Mouse (Mus musculus) adrenal gland (tissue): ENCODE measurements around the gene 0610009B22Rik.
"Not testable (repeated sequence)": the region's sequence is repeated elsewhere in the genome, so short reads cannot be mapped to it uniquely, and the experiment has no call there.

Source experiments
- intact Hi-C: fragments of 180-260 bp; cut with DNase I; formaldehyde crosslinking; loops from one replicate; pipeline ENCODE4 v1.15.1; 2025
- long read RNA-seq, 2 experiments: library from polyadenylated mRNA; unstranded; transcript quantifications; one replicate each; pipeline ENCODE4 v2.0.0; 2020; ENCODE audit warnings: borderline replicate concordance in 1 of 2; ENCODE audit not compliant: insufficient replicate concordance in 1 of 2

Gene 0610009B22Rik
- long read RNA-seq, experiment 1, transcript 0610009B22Rik-201 (2 exons, 813 nt), result major isoform, 87 of 94 reads
- long read RNA-seq, experiment 1, partial matches to known transcripts, result 0 of 94 reads
- long read RNA-seq, experiment 1, other reads (novel, unspliced or antisense), result 7 of 94 reads
- long read RNA-seq, experiment 2, transcript 0610009B22Rik-201 (2 exons, 813 nt), result major isoform, 76 of 82 reads
- long read RNA-seq, experiment 2, partial matches to known transcripts, result 2 of 82 reads
- long read RNA-seq, experiment 2, other reads (novel, unspliced or antisense), result 4 of 82 reads

- intact Hi-C loops, result no loop called here
Measured at GRCm38 (mm10) chr11:51688330-51689328, at the start of gene 0610009B22Rik. TSS of gene 0610009B22Rik (minus strand) at chr11:51688874.

DNA sequence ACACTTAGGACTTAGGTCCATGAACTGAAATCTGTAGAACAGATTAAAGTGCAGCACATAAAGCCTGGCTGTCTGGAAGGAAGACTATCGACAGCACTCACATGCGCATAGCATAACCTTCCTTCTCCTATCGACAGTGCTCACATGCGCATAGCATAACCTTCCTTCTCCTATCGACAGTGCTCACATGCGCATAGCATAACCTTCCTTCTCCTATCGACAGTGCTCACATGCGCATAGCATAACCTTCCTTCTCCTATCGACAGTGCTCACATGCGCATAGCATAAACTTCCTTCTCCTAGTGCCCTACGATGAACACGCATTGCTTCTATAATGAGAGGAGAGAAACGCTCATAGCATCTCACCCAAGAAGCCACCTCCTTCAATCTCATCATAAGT, 45.5 kb upstream of the 0610009B22Rik start:
- intact Hi-C loops, result not testable (repeated sequence)

DNA sequence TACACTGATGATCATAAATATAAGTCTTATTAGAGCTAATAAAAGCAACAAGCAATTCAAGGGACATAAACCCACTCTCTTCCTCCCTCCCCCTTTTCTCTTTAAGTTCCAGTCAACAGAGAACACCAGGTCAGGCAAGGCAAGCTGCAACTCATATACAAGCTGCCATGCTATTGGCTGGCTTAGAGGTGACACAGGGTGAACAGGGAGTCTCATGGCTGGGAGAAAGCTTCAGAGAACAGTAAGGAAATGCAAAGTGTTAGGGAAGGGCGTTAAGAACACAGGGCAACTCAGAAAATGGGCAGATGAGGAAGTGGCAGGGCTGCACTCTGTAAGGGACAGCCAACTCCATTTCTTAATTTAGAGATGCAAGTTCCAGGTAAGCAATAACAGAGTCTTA, 44.2 kb upstream of the 0610009B22Rik start:
- intact Hi-C loops, result no loop called here

DNA sequence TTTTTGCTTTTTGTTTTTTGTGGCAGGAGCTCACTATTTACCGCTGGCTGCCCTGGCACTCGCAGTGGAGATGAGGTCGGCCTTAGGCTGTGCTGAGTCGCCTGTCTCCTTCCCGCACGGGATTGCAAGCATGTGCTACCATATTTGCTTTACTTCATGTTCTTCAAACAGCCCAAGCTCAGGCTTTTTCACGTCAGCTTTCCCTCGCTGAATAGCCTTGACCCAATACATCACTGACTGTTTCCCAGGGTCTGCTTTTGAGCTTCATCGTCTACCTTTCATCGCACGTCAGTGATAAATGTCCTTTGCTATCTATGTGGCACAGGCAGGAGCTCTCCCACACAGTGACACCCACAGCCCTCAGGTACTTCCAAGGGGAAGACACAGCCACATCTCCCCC, 32.4 kb upstream of the 0610009B22Rik start:
- intact Hi-C loops, result loop anchor here (10.0 kb wide), 1 partner anchor 64 kb away; no protein-coding TSS in a partner anchor

GRCm38 (mm10) chr11:51707080-51707479, 18.4 kb upstream of the 0610009B22Rik start:
- intact Hi-C loops, result loop anchor here (5.0 kb wide), 1 partner anchor 35 kb away; no protein-coding TSS in a partner anchor

GRCm38 (mm10) chr11:51706451-51706850, 17.8 kb upstream of the 0610009B22Rik start:
- intact Hi-C loops, result loop anchor here (5.0 kb wide), 1 partner anchor 36 kb away; no protein-coding TSS in a partner anchor

GRCm38 (mm10) chr11:51703379-51703998, 14.8 kb upstream of the 0610009B22Rik start:
- intact Hi-C loops, result no loop called here

DNA sequence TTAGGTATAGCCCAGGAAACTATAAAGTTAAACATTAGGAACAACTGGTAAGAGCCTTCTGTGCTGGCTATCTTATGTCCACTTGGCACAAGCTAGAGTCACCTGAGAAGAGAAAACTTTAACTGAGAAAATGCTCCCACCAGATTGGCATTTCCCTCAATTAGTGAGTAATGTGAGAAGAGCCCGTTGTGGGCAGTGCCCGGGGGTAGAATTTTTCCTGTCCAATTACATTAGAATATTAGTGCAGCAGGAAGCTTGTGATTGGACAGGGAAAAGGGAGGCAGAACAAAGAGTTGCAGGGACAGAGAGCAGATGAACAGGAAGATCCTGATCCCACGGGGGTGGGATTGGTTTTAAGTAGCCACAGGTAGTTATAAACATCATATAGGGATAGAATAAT, 14.2 kb upstream of the 0610009B22Rik start:
- intact Hi-C loops, result no loop called here

DNA sequence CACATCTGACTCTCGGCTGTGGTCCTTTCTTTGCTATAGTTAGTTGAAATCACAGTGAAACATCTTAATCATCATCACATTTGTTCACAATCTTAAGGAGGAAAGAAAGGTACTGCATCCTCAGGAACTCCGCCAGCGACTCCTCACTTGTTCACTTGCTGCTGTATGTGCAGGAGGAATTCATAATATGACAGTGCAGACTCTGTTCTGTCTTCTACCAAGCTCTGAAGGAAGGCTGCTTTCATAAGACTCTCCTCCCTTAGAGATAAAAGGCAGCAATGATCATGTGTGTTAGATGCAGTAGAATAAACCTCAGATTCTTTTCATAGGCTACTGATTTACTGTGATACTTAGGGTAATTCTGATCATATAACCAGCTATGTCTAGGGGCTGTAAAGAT, 6.3 kb upstream of the 0610009B22Rik start:
- intact Hi-C loops, result no loop called here

DNA sequence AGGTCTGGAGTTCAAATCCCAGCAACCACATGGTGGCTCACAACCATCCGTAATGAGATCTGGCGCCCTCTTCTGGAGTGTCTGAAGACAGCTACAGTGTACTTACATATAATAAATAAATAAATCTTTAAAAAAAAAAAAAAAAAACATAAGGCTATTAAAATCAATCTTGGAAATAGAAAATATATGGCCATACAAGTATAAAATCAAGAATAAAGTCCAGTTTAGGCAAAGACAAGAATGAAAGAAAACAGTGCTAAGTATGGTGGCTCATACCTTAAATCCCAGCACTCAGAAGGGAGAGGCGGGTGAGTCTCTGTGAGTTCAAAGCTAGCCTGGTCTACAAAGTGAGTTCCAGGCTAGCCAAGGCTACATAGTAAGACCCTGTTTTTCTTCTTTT, 1.9 kb upstream of the 0610009B22Rik start:
- intact Hi-C loops, result not testable (repeated sequence)

DNA sequence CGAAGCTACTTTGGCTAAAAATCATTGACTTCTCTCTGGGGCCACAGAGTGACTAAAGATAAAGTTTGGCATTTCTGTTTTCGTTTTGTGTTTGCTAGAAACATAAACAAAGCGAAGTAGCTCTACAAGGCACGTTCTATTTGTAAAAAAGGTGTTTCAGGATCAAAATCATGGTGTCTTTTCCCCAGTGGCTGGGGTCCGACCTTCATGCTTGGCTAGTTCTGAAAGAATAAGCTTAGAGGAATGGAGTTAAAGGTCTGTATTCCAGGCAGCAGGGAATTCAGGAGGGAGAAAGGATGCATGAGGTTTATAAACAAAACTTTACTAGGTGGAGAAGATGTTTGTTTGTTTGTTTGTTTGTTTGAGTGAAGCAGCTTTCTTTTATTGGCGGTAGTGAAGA, 669 bp upstream of the 0610009B22Rik start:
- intact Hi-C loops, result no loop called here

DNA sequence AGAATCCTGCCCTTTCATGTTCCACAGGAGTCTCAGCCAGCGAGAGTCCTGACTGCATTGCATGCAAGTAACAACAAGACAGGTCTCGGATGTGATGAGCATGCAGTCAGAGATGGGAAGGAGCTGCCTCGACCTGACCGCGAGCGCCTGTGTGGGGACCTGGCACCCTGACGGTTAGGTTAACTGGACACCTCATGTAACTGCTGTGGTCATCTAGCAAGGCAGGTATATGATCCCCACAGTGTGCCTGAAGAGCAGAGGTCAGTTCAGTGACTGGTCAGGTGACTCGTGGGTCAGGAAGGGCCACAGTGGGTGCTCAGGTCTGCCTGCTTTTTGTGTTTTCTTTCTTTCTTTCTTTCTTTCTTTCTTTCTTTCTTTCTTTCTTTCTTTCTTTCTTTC, 6.7 kb downstream of the 0610009B22Rik start:
- intact Hi-C loops, result loop anchor here (1.0 kb wide), 1 partner anchor 65 kb away; no protein-coding TSS in a partner anchor

DNA sequence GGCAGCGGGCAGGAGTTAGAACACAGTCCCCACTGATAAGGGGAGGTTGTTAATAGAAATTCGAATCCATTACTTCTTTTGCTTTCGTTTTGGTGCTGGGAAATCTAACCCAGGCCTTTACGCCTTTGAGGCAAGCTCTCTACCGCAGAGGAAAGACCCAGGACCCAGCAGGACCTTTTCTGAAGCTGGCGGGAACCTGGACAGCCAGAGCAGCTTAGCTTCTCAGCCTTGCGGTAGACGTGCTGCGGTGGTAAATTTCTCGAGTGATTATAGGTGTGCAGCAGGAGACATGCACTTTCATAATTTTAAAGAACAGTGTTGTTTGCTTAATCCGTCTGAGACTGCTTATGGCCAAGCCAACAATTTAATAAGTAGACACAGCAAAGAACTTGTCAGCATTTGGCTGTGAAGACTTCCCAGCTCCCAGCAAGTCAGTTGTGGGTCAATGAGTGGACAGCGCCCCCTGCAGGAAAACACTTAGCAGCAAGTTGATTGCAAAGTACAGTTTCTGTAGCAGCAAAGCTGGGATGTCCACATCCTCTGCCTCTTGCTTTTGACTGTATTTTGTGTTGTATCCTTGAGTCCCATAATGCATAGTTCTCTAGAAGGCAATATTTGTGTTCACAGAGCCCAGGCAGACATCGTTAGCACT, 7.2 kb downstream of the 0610009B22Rik start:
- intact Hi-C loops, result loop anchor here (1.0 kb wide), 1 partner anchor 64 kb away; no protein-coding TSS in a partner anchor

DNA sequence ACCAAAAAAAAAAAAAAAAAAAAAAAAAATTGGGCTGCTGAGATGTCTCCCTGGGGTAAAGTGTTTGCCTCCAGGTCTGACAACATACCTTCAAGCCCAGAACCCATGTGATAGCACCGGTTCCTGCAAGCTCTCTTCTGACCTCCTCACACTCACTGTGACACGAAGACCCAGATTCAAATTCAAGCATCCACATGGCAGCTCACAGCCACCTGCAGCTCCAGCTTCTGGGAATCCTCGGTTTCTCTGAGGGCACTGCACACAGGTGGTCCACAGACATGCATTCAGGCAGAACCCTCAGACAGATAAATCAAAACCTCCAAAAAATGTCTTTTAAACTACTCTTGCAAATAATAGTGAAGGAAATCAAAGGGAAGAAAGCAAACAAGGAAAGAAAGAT, 9.2 kb downstream of the 0610009B22Rik start:
- intact Hi-C loops, result no loop called here

DNA sequence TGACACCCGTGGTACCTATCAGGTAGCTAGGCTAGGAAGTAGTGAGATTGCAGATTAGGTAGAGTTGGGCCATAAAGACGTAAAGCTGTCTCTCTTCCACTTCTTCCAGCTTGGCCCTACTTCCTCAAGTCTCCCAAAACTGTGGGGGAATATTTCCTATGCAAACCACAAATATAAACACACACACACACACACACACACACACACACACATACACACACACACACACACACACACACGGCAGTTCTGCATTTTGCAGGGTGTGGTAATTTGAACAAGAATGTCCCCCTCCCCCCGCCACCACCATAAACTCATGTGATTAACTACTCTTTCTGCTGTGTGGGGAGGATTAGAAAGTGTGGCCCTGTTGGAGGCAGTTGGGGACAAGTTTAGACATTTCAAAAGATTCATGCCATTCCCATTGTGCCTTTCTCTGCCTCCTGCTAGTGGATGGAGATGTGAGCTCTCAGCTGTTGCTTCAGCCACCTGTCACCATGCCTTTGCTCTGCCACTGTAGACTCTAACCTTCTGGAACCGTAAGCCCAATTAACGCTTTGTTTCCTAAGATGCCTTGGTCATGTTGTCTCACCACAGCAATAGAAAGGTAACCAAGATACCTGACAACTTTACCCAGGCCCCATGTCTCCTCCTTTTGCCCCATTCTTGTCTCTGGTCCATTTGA, 10.8 kb downstream of the 0610009B22Rik start:
- intact Hi-C loops, result no loop called here

DNA sequence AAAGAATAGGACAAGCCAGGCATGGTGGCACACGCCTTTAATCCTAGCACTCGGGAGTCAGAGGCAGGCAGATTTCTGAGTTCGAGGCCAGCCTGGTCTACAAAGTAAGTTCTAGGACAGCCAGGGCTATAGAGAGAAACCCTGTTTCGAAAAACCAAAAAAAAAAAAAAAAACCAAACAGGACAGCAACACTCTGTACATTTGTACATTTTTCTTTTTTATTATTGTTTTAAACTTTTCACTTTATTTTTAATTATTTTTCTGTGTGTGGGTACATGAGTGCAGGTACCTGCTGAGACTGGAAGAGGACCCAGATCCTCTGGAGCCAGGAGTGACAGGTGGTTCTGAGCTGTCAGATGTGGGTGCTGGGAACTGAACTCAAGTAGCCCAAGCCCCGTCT, 13.3 kb downstream of the 0610009B22Rik start:
- intact Hi-C loops, result no loop called here

GRCm38 (mm10) chr11:51673291-51673690, 15.4 kb downstream of the 0610009B22Rik start:
- intact Hi-C loops, result no loop called here

DNA sequence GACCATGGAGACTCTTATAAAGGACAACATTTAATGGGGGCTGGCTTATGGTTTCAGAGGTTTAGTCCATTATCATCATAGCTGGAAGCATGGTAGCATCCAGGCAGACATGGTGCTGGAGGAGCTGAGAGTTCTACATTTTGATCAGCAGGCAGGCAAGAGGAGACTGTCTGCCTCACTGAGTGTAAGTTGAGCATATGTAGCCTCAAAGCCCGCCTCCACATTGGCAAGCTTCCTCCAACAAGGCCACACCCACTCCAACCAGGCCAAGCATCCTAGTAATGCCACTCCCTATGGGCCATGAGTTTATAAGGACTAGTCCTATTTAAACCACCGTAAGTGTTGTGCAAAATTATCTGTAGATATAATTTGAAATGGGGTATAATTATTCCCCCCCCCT, 17.3 kb downstream of the 0610009B22Rik start:
- intact Hi-C loops, result no loop called here

DNA sequence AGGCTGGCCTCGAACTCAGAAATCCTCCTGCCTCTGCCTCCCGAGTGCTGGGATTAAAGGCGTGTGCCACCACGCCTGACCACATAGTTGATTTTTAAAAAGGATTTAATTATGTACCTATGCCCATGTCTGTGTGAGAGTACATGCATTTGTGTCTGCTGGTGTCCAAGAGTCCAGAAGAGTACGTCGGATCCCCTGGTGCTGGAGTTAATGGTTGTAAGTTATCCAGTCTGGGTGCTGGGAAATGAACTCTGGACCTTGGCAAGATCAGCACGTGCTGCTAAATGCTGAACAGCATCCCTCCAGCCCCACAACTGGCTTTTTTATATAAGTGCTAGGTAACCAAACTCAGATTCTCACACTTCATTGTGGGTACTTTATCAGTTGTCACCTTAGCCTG, 17.8 kb downstream of the 0610009B22Rik start:
- intact Hi-C loops, result no loop called here

DNA sequence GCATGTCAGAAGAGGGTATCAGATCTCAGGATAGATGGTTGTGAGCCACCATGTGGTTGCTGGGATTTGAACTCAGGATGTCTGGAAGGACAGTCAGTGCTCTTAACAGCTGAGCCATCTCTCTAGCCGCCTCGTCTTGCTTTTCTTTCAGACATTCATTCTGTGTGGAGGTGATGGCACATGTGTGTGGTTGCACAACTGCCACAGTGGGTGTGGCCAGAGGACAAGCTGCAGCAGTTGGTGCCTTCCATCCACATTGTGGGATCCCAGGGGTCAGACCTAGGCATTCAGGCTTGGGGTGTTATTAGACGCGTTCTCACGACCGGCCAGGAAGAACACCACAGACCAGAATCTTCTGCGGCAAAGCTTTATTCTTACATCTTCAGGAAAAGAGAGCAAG, 23.9 kb downstream of the 0610009B22Rik start:
- intact Hi-C loops, result not testable (repeated sequence)
